Mouse (Mus musculus): ENCODE measurements around the gene Pcif1. TPM values are rescaled to one million over a fixed set of nuclear protein-coding genes. Genes with fewer than 3 reads are reported as not detected.
A peak's percentile ranks its signal among the peaks of the same experiment; 100 is the strongest.

Pcif1 gene
- polyA plus RNA-seq, 1 experiment from 2014 or later: 69.6 TPM

- peaks cover 51% of the 10 kb centered on the region for H3K36me3 ChIP-seq (ENCODE audit: control insufficient read depth, insufficient read depth, low read length)
- no peak for ATAC-seq (ENCODE audit: insufficient read depth, low FRiP score)
- WGBS: 88% methylated on average over 6 of the region's 6 CpGs
- H3K9ac ChIP-seq (ENCODE audit: low read length): no peak overlapping the region
- H3K4me2 ChIP-seq (ENCODE audit: low read depth, low read length): no peak overlapping the region
- no peaks in the 10 kb centered on the region for H3K27me3 ChIP-seq (ENCODE audit: control insufficient read depth, insufficient read depth, low read length)
- no peak overlapping the region for H3K4me3 ChIP-seq (replicated peaks; ENCODE audit: low read length)
- no peaks in the 10 kb centered on the region for H3K4me1 ChIP-seq (ENCODE audit: control insufficient read depth, insufficient read depth, low read length)
- H3K27ac ChIP-seq (ENCODE audit: low read length): no peak overlapping the region
- no peaks in the 10 kb centered on the region for H3K9me3 ChIP-seq (replicated peaks; ENCODE audit: control insufficient read depth, low read length)
Measured at GRCm38 (mm10) chr2:164895885-164896284, 16.8 kb downstream of the Pcif1 start.

DNA sequence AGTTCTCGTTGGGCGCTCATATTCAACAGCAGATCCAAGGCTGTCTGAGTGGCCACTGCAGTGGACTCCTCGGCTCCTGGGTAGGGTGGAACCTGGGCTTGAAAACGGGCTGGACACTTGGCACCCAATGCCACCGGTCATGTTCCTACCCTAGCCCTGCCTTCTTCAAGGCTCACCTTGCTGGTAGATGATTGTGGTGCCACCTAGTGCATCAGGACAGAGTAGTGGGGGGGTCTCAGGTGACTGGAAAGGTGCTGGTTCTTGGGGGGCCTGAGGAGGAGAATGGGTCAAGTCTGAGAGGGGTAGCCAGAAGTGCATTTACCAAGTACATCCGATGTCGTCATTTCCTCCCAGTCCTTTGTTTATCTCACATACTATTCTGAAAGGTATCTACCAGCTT, 18.9 kb downstream of the Pcif1 start:
- WGBS: 92% methylated on average over 7 of the region's 7 CpGs
- H3K4me3 ChIP-seq (replicated peaks; ENCODE audit: low read length): no peak overlapping the region
- no peaks in the 10 kb centered on the region for H3K9me3 ChIP-seq (replicated peaks; ENCODE audit: control insufficient read depth, low read length)
- no peaks in the 10 kb centered on the region for H3K27me3 ChIP-seq (ENCODE audit: control insufficient read depth, insufficient read depth, low read length)
- ATAC-seq (ENCODE audit: insufficient read depth, low FRiP score): no peak
- H3K36me3 ChIP-seq (ENCODE audit: control insufficient read depth, insufficient read depth, low read length): peaks cover 55% of the 10 kb centered on the region
- no peak overlapping the region for H3K4me2 ChIP-seq (ENCODE audit: low read depth, low read length)
- H3K27ac ChIP-seq (ENCODE audit: low read length): no peak overlapping the region
- H3K4me1 ChIP-seq (ENCODE audit: control insufficient read depth, insufficient read depth, low read length): no peaks in the 10 kb centered on the region
- no peak overlapping the region for H3K9ac ChIP-seq (ENCODE audit: low read length)

- Histone ChIP-seq H3K36me3 (ENCODE audit: control insufficient read depth, insufficient read depth, low read length) (peaks cover 50% of the 10 kb centered on the region), H3K4me1 (ENCODE audit: control insufficient read depth, insufficient read depth, low read length) (no peaks in the 10 kb centered on the region), H3K27me3 (ENCODE audit: control insufficient read depth, insufficient read depth, low read length) (no peaks in the 10 kb centered on the region), H3K4me2 (ENCODE audit: low read depth, low read length) (no peak overlapping the region), H3K4me3 (replicated peaks; ENCODE audit: low read length) (no peak overlapping the region), H3K27ac (ENCODE audit: low read length) (no peak overlapping the region), H3K9me3 (replicated peaks; ENCODE audit: control insufficient read depth, low read length) (no peaks in the 10 kb centered on the region), H3K9ac (ENCODE audit: low read length) (no peak overlapping the region)
- WGBS: 94% methylated on average over 15 of the region's 15 CpGs
- ATAC-seq (ENCODE audit: insufficient read depth, low FRiP score): no peak
Measured at GRCm38 (mm10) chr2:164899034-164899433, 19.9 kb downstream of the Pcif1 start.

GRCm38 (mm10) chr2:164899723-164900459, 20.8 kb downstream of the Pcif1 start:
- no peak overlapping the region for H3K4me3 ChIP-seq (replicated peaks; ENCODE audit: low read length)

GRCm38 (mm10) chr2:164901380-164901779, 22.3 kb downstream of the Pcif1 start:
- Histone ChIP-seq H3K27me3 (ENCODE audit: control insufficient read depth, insufficient read depth, low read length) (no peaks in the 10 kb centered on the region), H3K4me2 (ENCODE audit: low read depth, low read length) (no peak overlapping the region), H3K9ac (ENCODE audit: low read length) (no peak overlapping the region), H3K9me3 (replicated peaks; ENCODE audit: control insufficient read depth, low read length) (0 out of 2 replicates have a peak, but pooled peaks cover 4% of the 10 kb centered on the region), H3K36me3 (ENCODE audit: control insufficient read depth, insufficient read depth, low read length) (peaks cover 50% of the 10 kb centered on the region), H3K27ac (ENCODE audit: low read length) (no peak overlapping the region), H3K4me1 (ENCODE audit: control insufficient read depth, insufficient read depth, low read length) (no peaks in the 10 kb centered on the region), H3K4me3 (replicated peaks; ENCODE audit: low read length) (no peak overlapping the region)
- WGBS: 92% methylated on average over 13 of the region's 13 CpGs
- 0 out of 2 replicates have a peak, but pooled peaks have one; percentile 23 for ATAC-seq (ENCODE audit: insufficient read depth, low FRiP score)

More at GRCm38 (mm10) chr2:164899723-164900459, 20.8 kb downstream of the Pcif1 start:
- Histone ChIP-seq H3K4me2 (ENCODE audit: low read depth, low read length) (no peak overlapping the region), H3K27me3 (ENCODE audit: control insufficient read depth, insufficient read depth, low read length) (no peaks in the 10 kb centered on the region), H3K4me1 (ENCODE audit: control insufficient read depth, insufficient read depth, low read length) (no peaks in the 10 kb centered on the region), H3K9me3 (replicated peaks; ENCODE audit: control insufficient read depth, low read length) (no peaks in the 10 kb centered on the region), H3K9ac (ENCODE audit: low read length) (no peak overlapping the region), H3K27ac (ENCODE audit: low read length) (no peak overlapping the region), H3K36me3 (ENCODE audit: control insufficient read depth, insufficient read depth, low read length) (peaks cover 48% of the 10 kb centered on the region)
- WGBS: 90% methylated on average over 16 of the region's 16 CpGs
- no peak for ATAC-seq (ENCODE audit: insufficient read depth, low FRiP score)

GRCm38 (mm10) chr2:164903496-164903895, 24.4 kb downstream of the Pcif1 start:
- 58% methylated on average over 1 of the region's 1 CpGs for WGBS
- Histone ChIP-seq H3K4me3 (replicated peaks; ENCODE audit: low read length) (no peak overlapping the region), H3K27me3 (ENCODE audit: control insufficient read depth, insufficient read depth, low read length) (no peaks in the 10 kb centered on the region), H3K27ac (ENCODE audit: low read length) (no peak overlapping the region), H3K36me3 (ENCODE audit: control insufficient read depth, insufficient read depth, low read length) (peaks cover 60% of the 10 kb centered on the region), H3K9ac (ENCODE audit: low read length) (no peak overlapping the region), H3K9me3 (replicated peaks; ENCODE audit: control insufficient read depth, low read length) (0 out of 2 replicates have a peak, but pooled peaks cover 4% of the 10 kb centered on the region), H3K4me2 (ENCODE audit: low read depth, low read length) (no peak overlapping the region), H3K4me1 (ENCODE audit: control insufficient read depth, insufficient read depth, low read length) (no peaks in the 10 kb centered on the region)
- no peak for ATAC-seq (ENCODE audit: insufficient read depth, low FRiP score)

- 98% methylated on average over 4 of the region's 4 CpGs for WGBS
- no peak overlapping the region for H3K4me2 ChIP-seq (ENCODE audit: low read depth, low read length)
- H3K4me1 ChIP-seq (ENCODE audit: control insufficient read depth, insufficient read depth, low read length): peaks cover 12% of the 10 kb centered on the region
- no peaks in the 10 kb centered on the region for H3K27me3 ChIP-seq (ENCODE audit: control insufficient read depth, insufficient read depth, low read length)
- H3K27ac ChIP-seq (ENCODE audit: low read length): no peak overlapping the region
- 0 out of 2 replicates have a peak, but pooled peaks cover 4% of the 10 kb centered on the region for H3K9me3 ChIP-seq (replicated peaks; ENCODE audit: control insufficient read depth, low read length)
- H3K4me3 ChIP-seq (replicated peaks; ENCODE audit: low read length): no peak overlapping the region
- H3K36me3 ChIP-seq (ENCODE audit: control insufficient read depth, insufficient read depth, low read length): peaks cover 52% of the 10 kb centered on the region
- ATAC-seq (ENCODE audit: insufficient read depth, low FRiP score): no peak
- H3K9ac ChIP-seq (ENCODE audit: low read length): no peak overlapping the region
Measured at GRCm38 (mm10) chr2:164906071-164906470, 27.0 kb downstream of the Pcif1 start.

- no peak for ATAC-seq (ENCODE audit: insufficient read depth, low FRiP score)
- Histone ChIP-seq H3K27ac (ENCODE audit: low read length) (no peak overlapping the region), H3K36me3 (ENCODE audit: control insufficient read depth, insufficient read depth, low read length) (peaks cover 48% of the 10 kb centered on the region), H3K9ac (ENCODE audit: low read length) (no peak overlapping the region), H3K4me3 (replicated peaks; ENCODE audit: low read length) (no peak overlapping the region), H3K4me1 (ENCODE audit: control insufficient read depth, insufficient read depth, low read length) (peaks cover 12% of the 10 kb centered on the region), H3K27me3 (ENCODE audit: control insufficient read depth, insufficient read depth, low read length) (no peaks in the 10 kb centered on the region), H3K4me2 (ENCODE audit: low read depth, low read length) (no peak overlapping the region), H3K9me3 (replicated peaks; ENCODE audit: control insufficient read depth, low read length) (0 out of 2 replicates have a peak, but pooled peaks cover 4% of the 10 kb centered on the region)
- 96% methylated on average over 12 of the region's 12 CpGs for WGBS
Measured at GRCm38 (mm10) chr2:164907511-164907910, 28.4 kb downstream of the Pcif1 start.

DNA sequence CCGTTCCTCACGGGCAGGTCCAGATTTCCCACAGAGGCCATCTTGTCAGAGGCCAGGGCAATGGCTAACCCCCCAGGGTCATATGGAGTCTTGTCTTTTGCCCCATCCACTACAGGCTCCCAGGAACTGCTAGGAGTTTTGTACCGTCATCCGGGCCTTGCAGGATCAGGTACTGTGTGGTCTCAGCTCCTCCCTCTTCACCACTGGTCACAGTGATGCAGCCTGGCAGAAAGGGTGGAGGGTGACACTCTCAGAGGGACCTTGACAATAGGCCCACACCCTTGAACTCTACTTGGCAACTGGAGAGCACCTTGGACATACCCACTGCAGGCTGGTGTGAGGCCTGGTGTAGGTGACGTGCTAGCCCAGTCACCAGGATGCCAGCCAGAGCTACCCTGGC, 28.9 kb downstream of the Pcif1 start:
- Histone ChIP-seq H3K4me3 (replicated peaks; ENCODE audit: low read length) (no peak overlapping the region), H3K27me3 (ENCODE audit: control insufficient read depth, insufficient read depth, low read length) (no peaks in the 10 kb centered on the region), H3K36me3 (ENCODE audit: control insufficient read depth, insufficient read depth, low read length) (peaks cover 48% of the 10 kb centered on the region), H3K4me2 (ENCODE audit: low read depth, low read length) (no peak overlapping the region), H3K27ac (ENCODE audit: low read length) (no peak overlapping the region), H3K9ac (ENCODE audit: low read length) (no peak overlapping the region), H3K4me1 (ENCODE audit: control insufficient read depth, insufficient read depth, low read length) (peaks cover 12% of the 10 kb centered on the region), H3K9me3 (replicated peaks; ENCODE audit: control insufficient read depth, low read length) (0 out of 2 replicates have a peak, but pooled peaks cover 4% of the 10 kb centered on the region)
- no peak for ATAC-seq (ENCODE audit: insufficient read depth, low FRiP score)
- WGBS: 97% methylated on average over 5 of the region's 5 CpGs

Data from stomach, embryonic 16.5 days (tissue).